Mouse (Mus musculus): ENCODE data around the gene Gcnt2. TPM values are rescaled to one million over a fixed set of nuclear protein-coding genes. Genes with fewer than 3 reads are reported as not detected.

Gcnt2 gene
- polyA plus RNA-seq, 1 experiment from 2014 or later = 9.4 TPM

GRCm38 (mm10) chr13:40847898-40848297 is 11.7 kb upstream of the Gcnt2 start:
- WGBS = 65% methylated on average over 4 of the region's 4 CpGs
- no peak for ATAC-seq (ENCODE audit: insufficient read depth, low FRiP score)
- no peaks in the 10 kb centered on the region for H3K27me3 ChIP-seq (ENCODE audit: control insufficient read depth, insufficient read depth, low read length)

DNA sequence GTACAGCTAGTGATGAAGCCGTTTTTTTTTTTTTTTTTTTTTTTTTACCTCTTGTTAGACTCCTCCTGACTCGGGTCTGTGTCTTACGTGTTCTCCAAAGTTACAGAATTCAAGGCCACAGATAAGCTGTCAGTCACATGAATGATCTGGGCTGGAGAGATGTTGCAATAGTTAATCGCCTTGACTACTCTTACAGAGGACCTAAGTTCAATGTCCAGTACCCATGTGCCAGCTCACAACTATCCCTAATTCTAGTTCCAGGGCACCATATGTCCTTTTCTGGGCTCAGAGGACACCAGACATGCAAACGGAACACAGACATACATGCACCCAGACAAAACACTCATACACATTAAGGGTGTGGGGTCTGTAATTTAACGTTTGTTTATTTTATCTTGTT is 8.9 kb upstream of the Gcnt2 start:
- Histone ChIP-seq H3K27ac (ENCODE audit: low read length) (no peak overlapping the region), H3K9me3 (replicated peaks; ENCODE audit: control insufficient read depth, low read length) (no peaks in the 10 kb centered on the region), H3K27me3 (ENCODE audit: control insufficient read depth, insufficient read depth, low read length) (no peaks in the 10 kb centered on the region), H3K4me2 (ENCODE audit: low read depth, low read length) (no peak overlapping the region), H3K9ac (ENCODE audit: low read length) (no peak overlapping the region), H3K4me1 (ENCODE audit: control insufficient read depth, insufficient read depth, low read length) (peaks cover 4% of the 10 kb centered on the region; the same call in 1 of the 2 replicates), H3K4me3 (replicated peaks; ENCODE audit: low read length) (no peak overlapping the region), H3K36me3 (ENCODE audit: control insufficient read depth, insufficient read depth, low read length) (no peaks in the 10 kb centered on the region)
- WGBS = 80% methylated on average over 6 of the region's 6 CpGs
- ATAC-seq (ENCODE audit: insufficient read depth, low FRiP score) = no peak

More at GRCm38 (mm10) chr13:40847898-40848297, 11.7 kb upstream of the Gcnt2 start:
- Histone ChIP-seq H3K27ac (ENCODE audit: low read length) (no peak overlapping the region), H3K4me3 (replicated peaks; ENCODE audit: low read length) (no peak overlapping the region), H3K36me3 (ENCODE audit: control insufficient read depth, insufficient read depth, low read length) (no peaks in the 10 kb centered on the region), H3K9me3 (replicated peaks; ENCODE audit: control insufficient read depth, low read length) (no peaks in the 10 kb centered on the region), H3K4me1 (ENCODE audit: control insufficient read depth, insufficient read depth, low read length) (0 out of 2 replicates have a peak, but pooled peaks cover 3% of the 10 kb centered on the region), H3K9ac (ENCODE audit: low read length) (no peak overlapping the region), H3K4me2 (ENCODE audit: low read depth, low read length) (no peak overlapping the region)

- Histone ChIP-seq H3K4me3 (replicated peaks; ENCODE audit: low read length) (no peak overlapping the region), H3K9ac (ENCODE audit: low read length) (no peak overlapping the region), H3K4me2 (ENCODE audit: low read depth, low read length) (no peak overlapping the region), H3K9me3 (replicated peaks; ENCODE audit: control insufficient read depth, low read length) (no peaks in the 10 kb centered on the region), H3K36me3 (ENCODE audit: control insufficient read depth, insufficient read depth, low read length) (no peaks in the 10 kb centered on the region), H3K27ac (ENCODE audit: low read length) (no peak overlapping the region), H3K27me3 (ENCODE audit: control insufficient read depth, insufficient read depth, low read length) (no peaks in the 10 kb centered on the region), H3K4me1 (ENCODE audit: control insufficient read depth, insufficient read depth, low read length) (peaks cover 4% of the 10 kb centered on the region; the same call in 1 of the 2 replicates)
- WGBS = 81% methylated on average over 7 of the region's 7 CpGs
- no peak for ATAC-seq (ENCODE audit: insufficient read depth, low FRiP score)
Observed at GRCm38 (mm10) chr13:40851281-40851680, 8.3 kb upstream of the Gcnt2 start.

- no peaks in the 10 kb centered on the region for H3K27me3 ChIP-seq (ENCODE audit: control insufficient read depth, insufficient read depth, low read length)
- H3K9me3 ChIP-seq (replicated peaks; ENCODE audit: control insufficient read depth, low read length) = no peaks in the 10 kb centered on the region
- 0 out of 2 replicates have a peak, but pooled peaks have one; percentile 48 for ATAC-seq (ENCODE audit: insufficient read depth, low FRiP score)
- 62% methylated on average over 13 of the region's 13 CpGs for WGBS
- no peak overlapping the region for H3K27ac ChIP-seq (ENCODE audit: low read length)
- H3K4me2 ChIP-seq (ENCODE audit: low read depth, low read length) = no peak overlapping the region
- H3K9ac ChIP-seq (ENCODE audit: low read length) = no peak overlapping the region
- H3K4me3 ChIP-seq (replicated peaks; ENCODE audit: low read length) = no peak overlapping the region
- H3K4me1 ChIP-seq (ENCODE audit: control insufficient read depth, insufficient read depth, low read length) = peaks cover 4% of the 10 kb centered on the region; the same call in 1 of the 2 replicates
- no peaks in the 10 kb centered on the region for H3K36me3 ChIP-seq (ENCODE audit: control insufficient read depth, insufficient read depth, low read length)
Observed at GRCm38 (mm10) chr13:40851961-40852360, 7.6 kb upstream of the Gcnt2 start.

DNA sequence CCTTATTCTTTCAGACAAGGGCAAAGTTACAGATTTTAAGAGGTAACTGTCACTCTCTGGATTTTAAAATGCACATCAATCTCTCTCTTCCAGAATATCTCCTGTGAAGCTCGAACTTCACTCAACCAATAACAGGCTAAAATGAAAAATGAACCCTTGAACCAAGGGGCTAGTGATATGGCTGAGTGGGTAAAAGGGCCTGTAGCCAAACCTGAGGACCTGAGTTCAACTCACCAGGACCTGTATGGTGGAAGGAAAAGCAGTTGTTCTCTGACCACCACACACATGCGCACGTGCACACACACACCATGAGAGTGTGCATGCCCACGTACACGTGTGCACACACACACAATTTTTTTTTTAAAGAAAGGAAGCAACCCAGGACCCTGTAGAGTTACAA is 6.8 kb upstream of the Gcnt2 start:
- no peaks in the 10 kb centered on the region for H3K9me3 ChIP-seq (replicated peaks; ENCODE audit: control insufficient read depth, low read length)
- peaks cover 4% of the 10 kb centered on the region; the same call in 1 of the 2 replicates for H3K4me1 ChIP-seq (ENCODE audit: control insufficient read depth, insufficient read depth, low read length)
- H3K27me3 ChIP-seq (ENCODE audit: control insufficient read depth, insufficient read depth, low read length) = no peaks in the 10 kb centered on the region
- no peaks in the 10 kb centered on the region for H3K36me3 ChIP-seq (ENCODE audit: control insufficient read depth, insufficient read depth, low read length)
- no peak overlapping the region for H3K4me2 ChIP-seq (ENCODE audit: low read depth, low read length)
- H3K9ac ChIP-seq (ENCODE audit: low read length) = no peak overlapping the region
- H3K4me3 ChIP-seq (replicated peaks; ENCODE audit: low read length) = no peak overlapping the region
- no peak for ATAC-seq (ENCODE audit: insufficient read depth, low FRiP score)
- WGBS = 90% methylated on average over 5 of the region's 5 CpGs
- no peak overlapping the region for H3K27ac ChIP-seq (ENCODE audit: low read length)

DNA sequence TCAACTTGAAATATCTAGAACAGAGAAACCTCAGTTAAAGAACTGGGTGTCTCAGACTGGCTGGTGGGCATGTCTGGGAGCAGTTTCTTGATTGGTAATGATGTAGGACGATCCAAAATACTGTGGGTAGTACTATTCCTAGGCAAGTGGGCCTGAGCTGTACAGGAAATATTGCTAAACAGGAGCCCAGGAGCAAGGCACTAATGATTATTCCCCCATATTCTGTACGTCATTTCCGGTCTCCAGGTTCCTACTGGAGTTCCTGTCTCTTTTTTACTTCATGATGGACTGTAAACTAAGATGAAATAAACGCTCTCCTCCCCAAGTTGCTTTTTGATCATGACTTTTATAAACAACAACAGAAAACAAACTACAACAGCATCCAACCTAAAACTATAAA is 5.7 kb upstream of the Gcnt2 start:
- H3K4me2 ChIP-seq (ENCODE audit: low read depth, low read length) = peak overlapping the region; percentile 77
- WGBS = 85% methylated on average over 4 of the region's 4 CpGs
- peaks cover 4% of the 10 kb centered on the region; the same call in 1 of the 2 replicates for H3K4me1 ChIP-seq (ENCODE audit: control insufficient read depth, insufficient read depth, low read length)
- H3K27ac ChIP-seq (ENCODE audit: low read length) = no peak overlapping the region
- ATAC-seq (ENCODE audit: insufficient read depth, low FRiP score) = no peak
- no peaks in the 10 kb centered on the region for H3K9me3 ChIP-seq (replicated peaks; ENCODE audit: control insufficient read depth, low read length)
- peak overlapping the region; percentile 49 for H3K4me3 ChIP-seq (replicated peaks; ENCODE audit: low read length)
- H3K27me3 ChIP-seq (ENCODE audit: control insufficient read depth, insufficient read depth, low read length) = no peaks in the 10 kb centered on the region
- no peak overlapping the region; the same call in 1 of the 2 replicates for H3K9ac ChIP-seq (ENCODE audit: low read length)
- no peaks in the 10 kb centered on the region for H3K36me3 ChIP-seq (ENCODE audit: control insufficient read depth, insufficient read depth, low read length)

DNA sequence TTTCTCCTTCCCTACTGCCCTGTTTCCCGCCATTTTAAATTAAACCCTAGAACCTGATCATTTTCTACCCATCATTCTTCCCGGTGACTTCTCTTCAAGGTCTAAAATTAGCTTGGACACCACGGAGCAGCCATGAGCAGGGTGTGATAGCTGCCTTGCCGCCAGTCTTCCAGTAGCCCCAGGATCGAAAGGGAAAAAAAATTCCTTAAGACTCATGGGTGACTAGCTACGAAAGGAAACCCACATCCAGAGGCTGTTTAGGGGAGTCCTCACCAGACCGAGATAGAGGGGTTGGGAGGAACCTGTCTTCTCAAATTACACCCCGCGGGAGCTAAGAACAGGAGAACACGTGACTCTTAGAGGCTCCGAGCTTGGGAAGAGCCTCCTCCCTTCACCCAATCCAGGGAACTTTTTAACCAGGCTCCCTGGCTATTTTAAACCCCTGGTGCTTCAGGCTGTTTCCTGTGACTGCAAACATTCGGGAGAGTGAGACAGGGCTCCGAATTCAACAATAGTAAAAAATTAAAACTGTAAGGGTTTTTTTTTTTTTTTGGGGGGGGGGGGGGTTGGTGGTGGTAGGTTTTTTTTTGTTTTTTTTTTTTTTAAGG is 5.0 kb upstream of the Gcnt2 start:
- Histone ChIP-seq H3K9me3 (replicated peaks; ENCODE audit: control insufficient read depth, low read length) (no peaks in the 10 kb centered on the region), H3K4me1 (ENCODE audit: control insufficient read depth, insufficient read depth, low read length) (peaks cover 4% of the 10 kb centered on the region; the same call in 1 of the 2 replicates), H3K27me3 (ENCODE audit: control insufficient read depth, insufficient read depth, low read length) (no peaks in the 10 kb centered on the region), H3K9ac (ENCODE audit: low read length) (peak overlapping the region; percentile 73), H3K36me3 (ENCODE audit: control insufficient read depth, insufficient read depth, low read length) (no peaks in the 10 kb centered on the region), H3K4me2 (ENCODE audit: low read depth, low read length) (peak overlapping the region; percentile 77), H3K27ac (ENCODE audit: low read length) (peak overlapping the region; percentile 79), H3K4me3 (replicated peaks; ENCODE audit: low read length) (peak overlapping the region; percentile 49)
- peak; percentile 90 for ATAC-seq (ENCODE audit: insufficient read depth, low FRiP score)
- 1% methylated on average over 13 of the region's 13 CpGs for WGBS

GRCm38 (mm10) chr13:40855266-40855665 is 4.3 kb upstream of the Gcnt2 start:
- Histone ChIP-seq H3K4me2 (ENCODE audit: low read depth, low read length) (peak overlapping the region; percentile 77; the same call in 1 of the 2 replicates), H3K9me3 (replicated peaks; ENCODE audit: control insufficient read depth, low read length) (no peaks in the 10 kb centered on the region), H3K4me1 (ENCODE audit: control insufficient read depth, insufficient read depth, low read length) (peaks cover 4% of the 10 kb centered on the region; the same call in 1 of the 2 replicates), H3K27ac (ENCODE audit: low read length) (no peak overlapping the region), H3K36me3 (ENCODE audit: control insufficient read depth, insufficient read depth, low read length) (no peaks in the 10 kb centered on the region), H3K4me3 (replicated peaks; ENCODE audit: low read length) (0 out of 2 replicates have a peak overlapping the region, but pooled peaks have one; percentile 49), H3K27me3 (ENCODE audit: control insufficient read depth, insufficient read depth, low read length) (no peaks in the 10 kb centered on the region), H3K9ac (ENCODE audit: low read length) (no peak overlapping the region)
- ATAC-seq (ENCODE audit: insufficient read depth, low FRiP score) = no peak
- WGBS = 74% methylated on average over 6 of the region's 6 CpGs

DNA sequence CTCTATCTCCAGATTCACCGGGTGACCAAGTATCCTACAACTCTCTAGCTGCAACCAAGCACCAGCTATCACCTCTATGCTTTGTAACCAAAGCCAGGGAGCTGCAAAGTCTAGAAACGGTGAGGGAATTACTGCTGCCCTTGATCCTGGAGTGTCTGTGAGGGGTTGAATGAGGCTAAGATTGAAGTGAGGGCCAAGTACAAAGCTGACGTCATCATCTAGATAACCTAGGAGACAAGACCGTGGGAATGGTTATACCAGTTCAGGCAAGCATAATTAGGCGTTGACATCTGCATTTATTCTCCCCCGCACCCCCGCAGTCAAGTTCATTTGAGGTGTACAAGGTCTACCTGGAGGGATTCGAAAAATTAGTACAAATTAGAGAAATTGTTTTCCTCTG is 2.8 kb upstream of the Gcnt2 start:
- Histone ChIP-seq H3K9ac (ENCODE audit: low read length) (no peak overlapping the region), H3K4me1 (ENCODE audit: control insufficient read depth, insufficient read depth, low read length) (peaks cover 4% of the 10 kb centered on the region; the same call in 1 of the 2 replicates), H3K27me3 (ENCODE audit: control insufficient read depth, insufficient read depth, low read length) (no peaks in the 10 kb centered on the region), H3K4me2 (ENCODE audit: low read depth, low read length) (no peak overlapping the region), H3K36me3 (ENCODE audit: control insufficient read depth, insufficient read depth, low read length) (no peaks in the 10 kb centered on the region), H3K9me3 (replicated peaks; ENCODE audit: control insufficient read depth, low read length) (no peaks in the 10 kb centered on the region), H3K4me3 (replicated peaks; ENCODE audit: low read length) (no peak overlapping the region), H3K27ac (ENCODE audit: low read length) (no peak overlapping the region)
- WGBS = 85% methylated on average over 8 of the region's 8 CpGs
- ATAC-seq (ENCODE audit: insufficient read depth, low FRiP score) = no peak
